Mouse (Mus musculus): Measurements from ENCODE around the gene Olfr744.
"Not testable (repeated sequence)": the region's sequence is repeated elsewhere in the genome, so short reads cannot be mapped to it uniquely, and the experiment has no call there.

The Olfr744 gene

GRCm38 (mm10) chr14:50614579-50614978 is at the start of gene Olfr744:
Gene Olfr744 (plus strand): TSS chr14:50614879.
- no peak for DNase-seq

- DNase-seq: not testable (repeated sequence)
These were observed 41.6 kb upstream of the Olfr744 start for GRCm38 (mm10) chr14:50573056-50573455.

GRCm38 (mm10) chr14:50639088-50639487 is 24.4 kb downstream of the Olfr744 start, which contains the start of gene Olfr745:
Gene Olfr745 (plus strand): TSS chr14:50639388.
- no peak for DNase-seq

GRCm38 (mm10) chr14:50646783-50647182 is 32.1 kb downstream of the Olfr744 start, which contains the start of gene Olfr746:
Gene Olfr746 (plus strand): TSS chr14:50647083.
- no peak for DNase-seq
